ENCODE assay signal across 11 mouse cellular contexts in the genomic region with DNA sequence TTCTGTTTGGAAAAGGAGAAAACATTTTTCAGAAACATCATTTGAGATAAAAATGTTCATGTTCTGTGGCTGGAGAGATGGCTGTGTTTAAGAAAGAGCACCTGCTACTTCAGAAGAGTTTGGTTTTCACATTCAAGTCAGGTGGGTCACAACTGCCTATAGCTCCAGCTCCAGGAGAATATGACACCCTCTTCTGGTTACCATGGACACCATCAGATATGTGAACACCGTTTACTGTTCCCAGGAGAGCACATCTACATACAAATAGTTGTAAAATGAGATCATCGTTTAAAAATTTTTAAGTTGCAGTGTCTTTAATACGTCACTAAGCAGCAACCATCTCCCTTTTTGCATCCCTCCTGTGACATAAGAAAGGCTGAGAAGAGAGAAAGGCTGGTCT.
DNase-seq lines count a peak whose midpoint lies in the region; ATAC-seq and TF ChIP-seq lines count a peak whose summit lies in the region.
"Had no signal": no experiment of that assay in that cellular context is flagged by ENCODE, and none has a peak within 500 bp of the region (broad histone marks: within the 10 kb centered on the region; RNA-seq: fewer than 3 reads in every experiment).

No protein-coding gene starts in this region.

- H3K4me1 ChIP-seq in heart, embryonic 11.5 days (ENCODE audit: control insufficient read depth, insufficient read depth, low read length): no peaks in the 10 kb centered on the region
- H3K4me1 ChIP-seq in heart, embryonic 12.5 days (replicated peaks): no peaks in the 10 kb centered on the region
- H3K4me1 ChIP-seq in midbrain, embryonic 12.5 days: no peaks in the 10 kb centered on the region
- H3K4me1 ChIP-seq in midbrain, embryonic 15.5 days: peaks cover 4% of the 10 kb centered on the region; the same call in 1 of the 2 replicates
- H3K4me1 ChIP-seq in stomach, embryonic 16.5 days (ENCODE audit: control insufficient read depth, insufficient read depth, low read length): no peaks in the 10 kb centered on the region
- H3K4me1 ChIP-seq in liver, postnatal 0 days (ENCODE audit: insufficient read depth): no peaks in the 10 kb centered on the region

- no peak overlapping the region for H3K4me3 ChIP-seq in heart, embryonic 11.5 days (ENCODE audit: low read depth, low read length)
- no peak overlapping the region for H3K4me3 ChIP-seq in heart, embryonic 12.5 days
- no peak overlapping the region for H3K4me3 ChIP-seq in midbrain, embryonic 12.5 days
- H3K4me3 ChIP-seq in midbrain, embryonic 15.5 days: no peak overlapping the region
- no peak overlapping the region for H3K4me3 ChIP-seq in stomach, embryonic 16.5 days (replicated peaks; ENCODE audit: low read length)
- H3K4me3 ChIP-seq in liver, postnatal 0 days (ENCODE audit: low read depth, low read length): no peak overlapping the region
- H3K4me3 ChIP-seq: heart, embryonic 15.5 days had no signal

- H3K27ac ChIP-seq in heart, embryonic 11.5 days (ENCODE audit: low read depth, low read length): no peak overlapping the region
- no peak overlapping the region for H3K27ac ChIP-seq in heart, embryonic 12.5 days (ENCODE audit: poor library complexity, severe bottlenecking)
- no peak overlapping the region for H3K27ac ChIP-seq in midbrain, embryonic 12.5 days (replicated peaks)
- H3K27ac ChIP-seq in midbrain, embryonic 15.5 days: no peak overlapping the region
- no peak overlapping the region for H3K27ac ChIP-seq in stomach, embryonic 16.5 days (ENCODE audit: low read length)
- H3K27ac ChIP-seq in liver, postnatal 0 days (ENCODE audit: low read depth): no peak overlapping the region
- H3K27ac ChIP-seq: heart, embryonic 15.5 days had no signal

- no peaks in the 10 kb centered on the region for H3K9me3 ChIP-seq in heart, embryonic 11.5 days (replicated peaks; ENCODE audit: control insufficient read depth, low read length)
- H3K9me3 ChIP-seq in heart, embryonic 12.5 days (replicated peaks): no peaks in the 10 kb centered on the region
- no peaks in the 10 kb centered on the region for H3K9me3 ChIP-seq in midbrain, embryonic 12.5 days
- H3K9me3 ChIP-seq in midbrain, embryonic 15.5 days: no peaks in the 10 kb centered on the region
- no peaks in the 10 kb centered on the region for H3K9me3 ChIP-seq in stomach, embryonic 16.5 days (replicated peaks; ENCODE audit: control insufficient read depth, low read length)
- H3K9me3 ChIP-seq in liver, postnatal 0 days (ENCODE audit: low read length): no peaks in the 10 kb centered on the region
- H3K9me3 ChIP-seq: heart, embryonic 15.5 days had no signal

- 15% methylated on average over 3 of the region's 3 CpGs for WGBS in heart, embryonic 11.5 days (ENCODE audit: insufficient replicate concordance)
- WGBS in heart, embryonic 12.5 days: 17% methylated on average over 3 of the region's 3 CpGs
- 16% methylated on average over 3 of the region's 3 CpGs for WGBS in midbrain, embryonic 12.5 days
- WGBS in midbrain, embryonic 15.5 days: 15% methylated on average over 3 of the region's 3 CpGs
- 9% methylated on average over 3 of the region's 3 CpGs for WGBS in stomach, embryonic 16.5 days
- 20% methylated on average over 3 of the region's 3 CpGs for WGBS in liver, postnatal 0 days (ENCODE audit: insufficient replicate concordance)

- TF ChIP-seq EP300 in liver, postnatal 0 days (IDR thresholded peaks at IDR 0.05; ENCODE audit: low read depth): no peak

- H3K9ac ChIP-seq in heart, embryonic 11.5 days (ENCODE audit: low read depth, low read length): no peak overlapping the region
- no peak overlapping the region for H3K9ac ChIP-seq in heart, embryonic 12.5 days
- H3K9ac ChIP-seq in midbrain, embryonic 12.5 days (replicated peaks): no peak overlapping the region
- no peak overlapping the region for H3K9ac ChIP-seq in midbrain, embryonic 15.5 days
- no peak overlapping the region for H3K9ac ChIP-seq in stomach, embryonic 16.5 days (ENCODE audit: low read length)
- H3K9ac ChIP-seq in liver, postnatal 0 days (replicated peaks): no peak overlapping the region
- H3K9ac ChIP-seq: heart, embryonic 15.5 days had no signal

- peak; percentile 14 for DNase-seq in embryo, embryonic 11.5 days (ENCODE audit: low read depth, low spot score)
- DNase-seq in adrenal gland, postnatal 10 days: no peak
- no peak for DNase-seq in liver, postnatal 0 days
- DNase-seq: cerebellum, adult 11-12 months; kidney, postnatal 25 days had no signal

- ATAC-seq in heart, embryonic 11.5 days (replicated peaks; ENCODE audit: insufficient number of reproducible peaks, low FRiP score, low TSS enrichment): peak; percentile 72
- no peak for ATAC-seq in heart, embryonic 12.5 days (ENCODE audit: insufficient number of reproducible peaks, low FRiP score)
- ATAC-seq in midbrain, embryonic 12.5 days (ENCODE audit: low FRiP score, low read depth): peak; percentile 73
- no peak for ATAC-seq in midbrain, embryonic 15.5 days (replicated peaks)
- peak; percentile 68; the same call in 1 of the 2 replicates for ATAC-seq in stomach, embryonic 16.5 days (ENCODE audit: insufficient read depth, low FRiP score)
- ATAC-seq in liver, postnatal 0 days: no peak

- no peaks in the 10 kb centered on the region for H3K27me3 ChIP-seq in heart, embryonic 11.5 days (ENCODE audit: control insufficient read depth, insufficient read depth, low read length)
- no peaks in the 10 kb centered on the region for H3K27me3 ChIP-seq in heart, embryonic 12.5 days (replicated peaks)
- no peaks in the 10 kb centered on the region for H3K27me3 ChIP-seq in midbrain, embryonic 12.5 days
- H3K27me3 ChIP-seq in midbrain, embryonic 15.5 days (replicated peaks): no peaks in the 10 kb centered on the region
- H3K27me3 ChIP-seq in stomach, embryonic 16.5 days (ENCODE audit: control insufficient read depth, insufficient read depth, low read length): no peaks in the 10 kb centered on the region
- no peaks in the 10 kb centered on the region for H3K27me3 ChIP-seq in liver, postnatal 0 days (ENCODE audit: insufficient read depth, low read length)
- H3K27me3 ChIP-seq: heart, embryonic 15.5 days had no signal

- no peaks in the 10 kb centered on the region for H3K36me3 ChIP-seq in heart, embryonic 11.5 days (ENCODE audit: control insufficient read depth, insufficient read depth, low read length)
- H3K36me3 ChIP-seq in heart, embryonic 12.5 days: no peaks in the 10 kb centered on the region
- no peaks in the 10 kb centered on the region for H3K36me3 ChIP-seq in midbrain, embryonic 12.5 days
- H3K36me3 ChIP-seq in midbrain, embryonic 15.5 days (replicated peaks): no peaks in the 10 kb centered on the region
- H3K36me3 ChIP-seq in stomach, embryonic 16.5 days (ENCODE audit: control insufficient read depth, insufficient read depth, low read length): no peaks in the 10 kb centered on the region
- H3K36me3 ChIP-seq in liver, postnatal 0 days (replicated peaks; ENCODE audit: insufficient read depth, low read length): no peaks in the 10 kb centered on the region
- H3K36me3 ChIP-seq: heart, embryonic 15.5 days had no signal

- TF ChIP-seq CTCF in liver, postnatal 0 days (IDR thresholded peaks at IDR 0.05; ENCODE audit: low read depth): no peak

- H3K4me2 ChIP-seq in heart, embryonic 11.5 days: no peak overlapping the region
- H3K4me2 ChIP-seq in heart, embryonic 12.5 days: no peak overlapping the region
- H3K4me2 ChIP-seq in midbrain, embryonic 12.5 days (replicated peaks): no peak overlapping the region
- no peak overlapping the region for H3K4me2 ChIP-seq in midbrain, embryonic 15.5 days
- H3K4me2 ChIP-seq in stomach, embryonic 16.5 days (ENCODE audit: low read depth, low read length): no peak overlapping the region
- H3K4me2 ChIP-seq in liver, postnatal 0 days (ENCODE audit: low read depth, low read length): no peak overlapping the region
- H3K4me2 ChIP-seq: heart, embryonic 15.5 days had no signal

Comparison
In these comparisons a context has a peak if more than half of its experiments do, and no peak if none do; other contexts are left out.
1. ATAC-seq: peak in heart, embryonic 11.5 days (single experiment), midbrain, embryonic 12.5 days (single experiment) and stomach, embryonic 16.5 days (single experiment); none in heart, embryonic 12.5 days (single experiment), midbrain, embryonic 15.5 days (single experiment) and liver, postnatal 0 days (single experiment).